Mouse (Mus musculus): ENCODE data around the gene Ing3. TPM values are rescaled to one million over a fixed set of nuclear protein-coding genes. Genes with fewer than 3 reads are reported as not detected.

Gene Ing3
- total RNA-seq, 2 experiments from 2014 or later = 28.2 to 28.8 TPM

DNA sequence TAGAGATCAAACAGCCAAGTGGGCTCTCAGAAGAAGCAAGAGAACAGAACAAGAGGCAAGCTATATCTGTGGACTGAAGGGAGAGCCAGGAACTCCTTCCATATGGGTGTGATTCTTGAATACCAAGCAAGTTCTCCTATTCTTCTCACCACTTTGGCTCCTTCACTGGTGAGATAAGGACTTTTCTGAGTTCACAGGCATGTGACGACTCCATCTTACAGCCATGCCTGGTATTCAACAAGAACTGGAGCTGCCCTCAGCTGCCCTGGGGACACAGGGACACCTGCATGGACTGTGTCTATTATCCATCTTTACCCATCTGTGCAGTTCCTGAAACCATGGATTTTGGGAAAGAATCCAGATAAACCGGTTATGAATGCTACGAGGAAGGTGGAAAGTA lies 51.5 kb downstream of the Ing3 start:
- no peak for DNase-seq (ENCODE audit: low spot score in 2 of 2)
- H3K4me3 ChIP-seq = no peak overlapping the region
- no peak overlapping the region for H3K27ac ChIP-seq
- no peak for TF ChIP-seq CTCF (conservative IDR thresholded peaks at IDR 0.05)

DNA sequence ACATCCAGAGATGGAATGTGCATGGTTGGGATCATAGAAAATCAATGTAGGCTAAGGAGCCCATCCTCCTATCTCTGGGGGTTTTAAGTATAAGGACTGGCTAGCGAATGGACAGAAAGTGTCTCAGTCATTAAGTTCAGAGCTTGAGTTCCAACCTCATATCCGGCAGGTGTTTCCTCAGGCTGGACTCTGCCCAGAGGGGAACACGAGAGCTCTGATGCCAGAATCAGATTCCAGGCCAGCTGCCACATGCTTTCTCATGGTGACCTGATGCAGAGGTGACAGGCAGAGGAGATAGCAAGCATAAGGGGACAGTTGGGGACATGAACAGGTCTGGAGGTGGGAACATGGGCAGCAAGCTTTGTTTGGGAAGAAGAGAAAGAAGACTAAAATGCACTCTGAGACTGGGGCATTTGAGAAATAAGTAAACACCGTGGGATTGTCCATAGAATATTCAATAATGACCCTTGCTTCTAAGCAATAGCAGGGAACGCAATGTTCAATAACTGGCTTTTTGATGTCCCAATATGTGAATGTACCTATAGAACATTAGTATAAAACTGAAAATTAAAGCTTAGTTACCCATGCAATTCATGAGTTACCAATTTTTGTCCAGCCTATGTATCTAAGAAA lies 52.0 kb downstream of the Ing3 start:
- no peak overlapping the region for H3K27ac ChIP-seq
- DNase-seq (ENCODE audit: low spot score in 2 of 2) = no peak
- TF ChIP-seq CTCF (conservative IDR thresholded peaks at IDR 0.05) = no peak
- H3K4me3 ChIP-seq = no peak overlapping the region

DNA sequence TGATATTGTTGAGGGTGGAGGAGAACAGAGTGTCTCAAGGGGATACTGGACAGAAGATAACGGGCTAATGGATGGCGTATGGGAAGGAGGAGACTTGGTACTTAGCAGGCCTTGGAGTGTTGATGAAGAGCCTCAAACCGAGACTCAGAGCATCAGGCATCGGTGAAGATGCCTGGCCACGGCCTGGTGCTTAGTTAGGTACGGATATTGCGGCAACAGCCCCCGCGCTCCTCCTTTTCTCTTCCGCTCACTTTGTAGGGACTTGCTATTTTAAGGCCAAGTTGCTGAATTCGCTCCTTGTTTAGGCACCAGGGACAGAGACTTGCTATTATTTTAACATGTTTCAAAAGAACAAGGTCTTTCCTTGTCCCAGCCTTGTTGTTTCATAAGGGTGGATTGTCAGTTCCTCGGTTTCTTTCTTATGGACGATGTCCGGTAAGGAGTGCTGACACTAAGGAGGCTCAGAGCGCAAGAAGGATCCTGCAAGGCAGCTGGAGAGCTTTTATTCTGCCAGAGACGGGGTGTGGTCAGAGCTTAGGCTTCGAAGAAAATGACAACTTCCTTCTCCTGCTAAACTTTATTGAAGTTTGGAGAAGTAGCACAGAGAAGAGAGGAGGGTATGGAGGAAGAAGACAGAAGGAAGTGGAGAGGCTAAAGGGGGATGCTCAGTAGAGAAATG lies 53.3 kb downstream of the Ing3 start:
- Histone ChIP-seq H3K27ac (no peak overlapping the region), H3K4me3 (no peak overlapping the region)
- no peak for DNase-seq (ENCODE audit: low spot score in 2 of 2)
- TF ChIP-seq CTCF (conservative IDR thresholded peaks at IDR 0.05) = no peak

DNA sequence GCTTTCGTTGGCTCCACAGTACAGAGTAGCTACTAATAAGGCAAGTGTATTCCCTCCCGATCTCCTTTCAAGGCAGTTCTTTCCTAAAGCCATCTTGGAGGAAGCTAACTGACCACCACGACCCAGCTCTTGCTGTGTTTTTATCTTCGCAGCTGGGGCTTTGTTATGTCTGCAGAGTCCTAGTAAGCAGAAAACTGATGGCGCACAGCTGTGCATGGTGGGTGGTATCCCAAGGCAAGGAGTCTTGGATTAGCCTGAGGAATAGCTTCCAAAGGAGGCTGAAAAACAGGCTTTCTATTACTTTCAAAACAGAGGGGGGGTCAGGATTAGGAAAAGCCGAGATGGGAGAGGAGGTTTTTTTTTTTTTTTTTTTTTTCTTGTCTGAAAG lies 53.8 kb downstream of the Ing3 start:
- DNase-seq (ENCODE audit: low spot score in 2 of 2) = no peak
- Histone ChIP-seq H3K27ac (no peak overlapping the region), H3K4me3 (no peak overlapping the region)
- no peak for TF ChIP-seq CTCF (conservative IDR thresholded peaks at IDR 0.05)

DNA sequence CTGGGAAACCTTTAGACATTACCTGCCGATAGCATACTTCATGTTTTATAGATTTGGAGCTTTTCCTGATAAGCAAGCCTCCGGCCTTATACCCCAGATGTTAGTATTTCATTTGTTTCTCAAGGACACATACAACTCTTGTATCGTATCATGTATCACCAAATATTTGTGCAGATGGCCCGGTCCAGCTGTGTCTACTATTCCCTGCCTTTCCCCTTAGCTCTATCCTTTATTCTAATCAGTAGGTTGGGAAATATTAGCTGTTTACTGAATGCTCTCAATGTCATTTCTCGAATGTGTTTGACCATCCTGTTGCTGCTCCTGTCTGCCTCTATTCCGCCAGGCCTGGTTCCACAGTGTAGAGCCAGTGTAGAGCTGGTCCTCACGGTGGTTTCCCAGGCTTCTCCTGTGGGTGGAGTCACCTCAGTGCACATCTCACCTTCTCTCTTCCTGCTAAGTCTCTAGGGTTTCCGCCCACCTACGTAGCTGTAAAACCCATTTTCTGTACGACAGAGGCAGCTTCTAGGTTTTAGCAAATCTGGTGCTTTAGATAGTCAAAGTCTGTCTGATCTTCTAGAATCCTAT lies 54.7 kb downstream of the Ing3 start:
- no peak for TF ChIP-seq CTCF (conservative IDR thresholded peaks at IDR 0.05)
- no peak for DNase-seq (ENCODE audit: low spot score in 2 of 2)
- H3K27ac ChIP-seq = no peak overlapping the region
- H3K4me3 ChIP-seq = no peak overlapping the region

DNA sequence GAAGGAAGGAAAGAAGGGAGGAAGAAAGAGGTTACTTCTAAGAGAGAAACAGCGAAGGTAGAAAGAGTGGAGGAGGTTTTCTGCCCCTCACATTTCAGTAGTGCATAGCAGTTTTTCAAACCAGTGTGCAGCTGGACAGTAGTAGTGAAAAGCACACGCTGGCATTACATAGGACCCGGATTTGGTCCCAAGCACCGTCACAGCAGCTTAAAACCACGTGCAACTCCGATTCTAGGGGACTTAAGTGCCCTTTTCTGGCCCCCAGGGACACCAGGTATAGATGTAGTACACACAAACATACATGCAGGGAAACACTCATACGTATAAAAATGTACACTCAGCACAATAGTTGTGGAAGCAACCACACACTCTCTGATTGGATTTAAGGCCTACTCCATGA lies 59.0 kb downstream of the Ing3 start:
- no peak overlapping the region for H3K4me3 ChIP-seq
- DNase-seq (ENCODE audit: low spot score in 2 of 2) = no peak
- no peak overlapping the region for H3K27ac ChIP-seq
- TF ChIP-seq CTCF (conservative IDR thresholded peaks at IDR 0.05) = no peak

DNA sequence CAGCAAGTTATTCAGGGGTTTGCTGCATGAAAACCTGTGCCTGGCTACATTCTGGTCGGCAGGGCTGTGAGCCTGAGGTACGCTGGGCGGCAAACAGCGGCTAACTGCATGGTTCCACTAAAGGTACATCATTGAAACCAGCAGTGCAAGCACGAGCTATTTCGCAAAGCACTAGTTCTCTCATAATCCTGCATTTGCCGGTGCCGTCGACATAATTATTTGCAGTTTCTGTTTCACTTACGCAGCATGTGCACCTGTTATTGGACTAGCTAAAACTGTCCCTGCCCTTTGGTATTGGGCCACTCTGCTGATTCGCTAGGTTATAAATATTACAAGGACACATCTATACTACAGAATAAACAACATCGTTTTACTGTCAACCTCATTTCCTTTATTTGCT lies 60.9 kb downstream of the Ing3 start:
- H3K27ac ChIP-seq = no peak overlapping the region
- TF ChIP-seq CTCF (conservative IDR thresholded peaks at IDR 0.05) = no peak
- DNase-seq (ENCODE audit: low spot score in 2 of 2) = no peak
- H3K4me3 ChIP-seq = no peak overlapping the region

DNA sequence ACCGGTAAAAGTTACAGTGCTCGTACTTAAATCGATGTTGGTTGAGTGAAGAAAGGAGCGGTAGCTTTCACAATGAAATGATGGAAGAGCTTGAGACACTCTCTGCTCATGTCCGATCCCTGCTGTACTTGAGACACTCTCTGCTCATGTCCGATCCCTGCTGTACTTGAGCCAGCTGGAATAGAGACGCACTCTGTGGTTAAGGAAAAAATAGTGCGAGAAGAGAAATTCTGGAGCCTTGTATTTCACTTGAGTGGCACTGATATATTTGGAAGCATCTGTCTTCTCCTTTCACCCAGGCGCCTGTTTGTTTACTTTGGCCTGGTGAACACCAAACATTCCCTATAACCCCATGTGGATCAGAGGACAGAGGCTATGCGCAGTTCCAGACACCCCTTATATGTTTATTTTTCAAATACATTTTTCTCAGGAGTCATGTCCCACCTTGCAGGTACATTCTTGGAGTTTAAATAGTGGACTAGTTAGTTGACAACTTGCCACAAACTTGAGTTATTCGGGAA lies 61.5 kb downstream of the Ing3 start:
- no peak for TF ChIP-seq CTCF (conservative IDR thresholded peaks at IDR 0.05)
- H3K27ac ChIP-seq = no peak overlapping the region
- no peak for DNase-seq (ENCODE audit: low spot score in 2 of 2)
- no peak overlapping the region for H3K4me3 ChIP-seq

DNA sequence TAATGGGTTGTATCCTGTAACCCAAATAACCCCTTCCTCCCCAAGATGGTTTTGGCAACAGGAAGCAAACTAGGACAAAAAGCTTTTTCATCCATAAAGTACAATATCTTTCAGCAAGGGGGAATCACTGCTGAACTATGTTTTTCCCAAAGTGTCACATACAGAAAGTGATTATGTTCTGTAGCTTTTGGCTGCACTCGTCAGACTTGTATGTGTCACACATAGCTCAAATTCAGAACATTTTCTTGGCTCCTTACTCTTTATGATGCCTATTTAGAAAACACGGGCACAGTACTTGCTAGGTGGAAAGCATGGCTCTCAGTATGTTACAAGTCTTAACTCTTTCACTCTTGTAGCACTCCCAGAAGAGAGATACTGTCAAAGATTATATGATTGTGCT lies 62.2 kb downstream of the Ing3 start:
- Histone ChIP-seq H3K4me3 (no peak overlapping the region), H3K27ac (no peak overlapping the region)
- DNase-seq (ENCODE audit: low spot score in 2 of 2) = no peak
- TF ChIP-seq CTCF (conservative IDR thresholded peaks at IDR 0.05) = no peak

DNA sequence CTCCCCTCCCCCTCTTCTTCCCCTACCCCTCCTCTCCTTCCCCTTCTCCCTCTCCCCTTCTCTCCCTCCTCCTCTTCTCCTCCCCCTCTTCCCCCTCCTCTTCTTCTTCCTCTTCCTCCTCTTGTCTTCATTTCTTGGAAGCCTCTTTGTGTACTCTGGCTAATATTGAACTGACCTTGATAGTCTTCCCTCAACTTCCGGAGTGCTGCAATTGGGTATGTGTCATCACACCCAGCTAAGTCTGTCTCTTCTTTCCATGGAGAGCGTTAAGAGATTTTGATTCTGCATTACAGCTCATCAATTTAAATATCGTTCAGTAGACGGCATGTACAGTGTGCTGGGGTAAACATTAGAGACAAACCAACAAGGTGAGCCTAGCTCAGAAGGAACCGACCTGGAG lies 62.7 kb downstream of the Ing3 start:
- Histone ChIP-seq H3K4me3 (no peak overlapping the region), H3K27ac (no peak overlapping the region)
- no peak for TF ChIP-seq CTCF (conservative IDR thresholded peaks at IDR 0.05)
- DNase-seq (ENCODE audit: low spot score in 2 of 2) = no peak

DNA sequence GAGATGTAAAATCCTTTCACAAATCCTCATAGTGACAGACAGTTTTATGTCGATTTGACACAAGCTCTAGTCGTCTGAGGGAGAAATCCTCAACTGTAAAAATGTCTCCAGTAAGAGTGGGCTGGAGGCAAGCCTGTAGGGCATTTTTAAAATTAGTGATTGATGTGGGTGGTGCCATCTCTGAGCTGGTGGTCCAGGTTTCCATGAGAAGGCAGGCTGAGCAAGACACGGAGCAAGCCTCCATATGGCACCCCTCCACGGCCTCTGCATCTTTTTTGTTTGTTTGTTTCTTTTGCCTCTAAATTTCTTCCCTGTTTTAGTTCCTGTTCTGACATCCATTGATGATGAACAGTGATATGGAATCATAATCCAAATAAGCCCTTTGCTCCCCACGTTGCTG lies 63.1 kb downstream of the Ing3 start:
- DNase-seq (ENCODE audit: low spot score in 2 of 2) = no peak
- Histone ChIP-seq H3K4me3 (no peak overlapping the region), H3K27ac (no peak overlapping the region)
- no peak for TF ChIP-seq CTCF (conservative IDR thresholded peaks at IDR 0.05)

DNA sequence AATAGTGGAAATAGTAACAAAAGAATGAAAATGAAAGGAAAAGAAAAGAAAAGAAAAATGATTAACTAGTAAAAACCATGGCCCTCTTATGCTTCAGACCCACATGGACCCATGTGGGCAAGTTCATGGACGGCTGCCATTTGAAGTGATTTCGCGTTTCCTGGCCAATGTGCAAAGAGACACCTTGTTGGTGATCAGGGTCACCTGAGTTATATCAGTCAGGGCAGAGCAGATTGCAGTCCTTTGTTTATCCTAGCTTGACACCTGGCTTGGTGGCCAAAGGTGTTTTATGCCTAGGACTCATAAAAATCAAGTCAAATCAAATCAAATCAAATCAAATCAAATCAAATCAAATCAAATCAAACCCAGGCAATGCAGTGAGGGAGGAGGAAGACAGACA lies 64.0 kb downstream of the Ing3 start:
- no peak for DNase-seq (ENCODE audit: low spot score in 2 of 2)
- no peak for TF ChIP-seq CTCF (conservative IDR thresholded peaks at IDR 0.05)
- Histone ChIP-seq H3K27ac (no peak overlapping the region), H3K4me3 (no peak overlapping the region)

DNA sequence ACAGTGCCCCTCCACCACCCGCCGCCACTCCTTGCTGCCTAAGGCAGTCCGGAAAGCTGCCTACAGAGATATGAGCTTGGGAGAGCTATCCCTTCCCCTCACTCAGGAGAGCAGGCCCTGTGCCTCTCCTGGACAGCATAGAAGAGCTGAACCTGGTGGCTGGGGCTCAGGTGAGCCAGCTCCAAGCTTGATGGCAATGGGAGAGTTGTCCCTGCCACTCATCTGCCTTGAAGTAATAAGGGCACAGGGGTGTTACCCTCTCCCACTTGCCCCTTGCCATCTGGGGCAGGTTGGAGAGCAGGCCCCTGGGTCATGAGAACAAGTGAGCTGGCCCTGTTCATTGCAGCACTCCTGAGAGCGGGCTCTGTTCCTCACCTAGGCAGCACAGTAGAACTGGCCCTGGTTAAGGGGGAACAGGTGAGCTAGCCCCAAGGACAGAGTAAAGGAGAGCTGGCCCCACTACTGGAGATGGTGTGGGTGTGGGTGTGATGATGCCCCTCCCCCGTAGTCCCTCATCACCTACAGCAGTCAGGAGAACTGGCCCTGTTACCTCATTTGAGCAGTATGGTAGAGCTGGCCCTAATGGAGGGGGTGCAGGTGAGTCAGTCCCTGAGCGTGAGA lies 65.0 kb downstream of the Ing3 start:
- no peak for TF ChIP-seq CTCF (conservative IDR thresholded peaks at IDR 0.05)
- Histone ChIP-seq H3K27ac (no peak overlapping the region), H3K4me3 (no peak overlapping the region)
- DNase-seq (ENCODE audit: low spot score in 2 of 2) = no peak

Measured in layer of hippocampus, adult 2 months (tissue).